Mouse (Mus musculus): ENCODE data around the gene Taf8. TPM values are rescaled to one million over a fixed set of nuclear protein-coding genes. Genes with fewer than 3 reads are reported as not detected.

Taf8 gene
- polyA plus RNA-seq, 1 experiment from 2014 or later = 23.5 TPM

DNA sequence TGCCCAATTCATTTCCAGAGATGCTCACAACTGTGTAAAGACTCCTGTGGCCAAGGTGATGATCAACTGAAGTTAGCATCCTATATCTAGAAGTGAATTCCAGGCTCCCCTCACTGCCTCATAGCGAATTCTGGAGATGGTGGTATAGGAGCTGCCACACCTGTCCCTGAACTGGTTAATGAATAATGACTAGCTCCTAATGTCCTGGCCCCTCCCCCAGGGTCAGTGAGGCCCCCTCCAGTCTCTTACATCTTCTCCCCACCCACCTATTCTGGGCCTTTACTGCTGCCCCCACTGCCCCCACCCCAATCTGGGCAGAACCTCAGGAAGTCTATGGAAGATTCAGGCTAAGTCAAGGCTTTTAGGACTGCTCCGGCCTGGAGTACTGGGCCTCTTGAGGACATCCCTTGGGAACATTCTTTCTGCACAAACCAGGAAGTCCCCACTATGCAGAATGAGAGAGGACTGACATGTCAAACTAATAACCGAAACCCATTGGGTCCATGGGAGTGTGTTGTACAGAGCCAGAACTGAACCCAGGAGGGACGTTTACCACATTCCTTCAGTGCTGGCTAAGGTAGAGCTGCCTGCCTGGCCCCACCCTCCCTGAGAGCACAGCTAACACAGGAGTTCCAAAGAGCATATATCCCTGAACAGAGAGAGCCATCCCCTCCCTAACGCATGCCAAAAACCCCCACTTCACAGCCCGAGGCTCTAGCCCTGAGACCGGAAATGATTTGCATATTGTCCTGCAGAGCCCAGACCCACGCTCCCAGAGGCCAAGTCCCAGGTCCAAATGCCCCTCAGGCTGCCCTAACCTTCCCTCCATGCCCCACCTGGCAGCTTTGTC, 53.3 kb downstream of the Taf8 start:
- WGBS = 46% methylated on average over 8 of the region's 8 CpGs

DNA sequence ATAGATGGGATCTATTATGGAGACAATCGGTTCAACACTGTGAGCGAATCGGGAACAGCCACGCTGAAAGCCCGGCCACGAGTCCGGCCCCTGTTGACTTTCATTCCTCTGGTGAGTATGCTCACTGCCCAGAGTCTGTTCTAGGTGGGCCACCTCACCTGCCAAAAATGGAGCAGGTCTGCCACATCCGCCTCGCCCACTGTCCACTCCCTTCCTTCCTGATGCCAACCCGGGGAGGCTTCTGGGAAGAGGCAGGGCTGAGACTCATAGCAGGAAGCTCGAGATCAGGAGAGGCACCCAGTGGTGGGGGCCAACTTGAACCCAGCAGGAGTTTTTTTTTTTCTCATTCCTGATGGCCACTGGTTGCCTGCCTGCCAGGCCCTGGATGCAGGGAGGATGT, 55.5 kb downstream of the Taf8 start:
- Histone ChIP-seq H3K4me2 (no peak overlapping the region), H3K27me3 (0 out of 2 replicates have a peak, but pooled peaks cover 3% of the 10 kb centered on the region), H3K9me3 (no peaks in the 10 kb centered on the region), H3K27ac (no peak overlapping the region), H3K36me3 (no peaks in the 10 kb centered on the region), H3K9ac (no peak overlapping the region), H3K4me3 (no peak overlapping the region), H3K4me1 (replicated peaks) (peaks cover 9% of the 10 kb centered on the region; the same call in 1 of the 2 replicates)
- 89% methylated on average over 11 of the region's 11 CpGs for WGBS
- ATAC-seq (ENCODE audit: low FRiP score) = no peak

More for the DNA sequence above, 53.3 kb downstream of the Taf8 start:
- H3K4me2 ChIP-seq = no peak overlapping the region
- H3K27ac ChIP-seq = no peak overlapping the region
- 0 out of 2 replicates have a peak, but pooled peaks cover 3% of the 10 kb centered on the region for H3K27me3 ChIP-seq
- H3K4me1 ChIP-seq (replicated peaks) = peaks cover 9% of the 10 kb centered on the region; the same call in 1 of the 2 replicates
- no peak for ATAC-seq (ENCODE audit: low FRiP score)
- no peaks in the 10 kb centered on the region for H3K36me3 ChIP-seq
- H3K9ac ChIP-seq = no peak overlapping the region
- no peak overlapping the region for H3K4me3 ChIP-seq
- H3K9me3 ChIP-seq = no peaks in the 10 kb centered on the region

DNA sequence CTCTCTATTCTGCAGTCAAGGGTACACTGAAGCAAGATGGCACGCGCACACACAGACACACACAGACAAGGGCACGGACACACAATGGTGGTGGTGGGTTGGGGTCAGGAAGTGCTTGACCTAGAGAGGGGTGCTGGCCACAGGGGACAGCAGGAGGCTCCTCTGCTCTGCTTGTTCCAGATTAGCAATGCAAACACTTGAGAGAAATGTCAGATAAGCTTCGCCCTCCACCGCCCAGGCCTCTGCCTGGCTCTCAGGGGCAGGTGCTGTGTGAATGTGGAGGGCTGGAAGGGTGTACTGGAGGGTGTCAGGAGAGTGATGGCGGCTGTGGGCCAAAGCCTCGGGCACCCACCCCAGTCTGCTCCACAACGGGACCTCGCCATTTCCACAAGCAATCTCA, 56.1 kb downstream of the Taf8 start:
- ATAC-seq (ENCODE audit: low FRiP score) = no peak
- H3K27ac ChIP-seq = no peak overlapping the region
- WGBS = 67% methylated on average over 9 of the region's 9 CpGs
- 0 out of 2 replicates have a peak, but pooled peaks cover 3% of the 10 kb centered on the region for H3K27me3 ChIP-seq
- H3K4me2 ChIP-seq = no peak overlapping the region
- no peak overlapping the region for H3K9ac ChIP-seq
- H3K4me3 ChIP-seq = no peak overlapping the region
- H3K4me1 ChIP-seq (replicated peaks) = peaks cover 9% of the 10 kb centered on the region; the same call in 1 of the 2 replicates
- no peaks in the 10 kb centered on the region for H3K9me3 ChIP-seq
- no peaks in the 10 kb centered on the region for H3K36me3 ChIP-seq

DNA sequence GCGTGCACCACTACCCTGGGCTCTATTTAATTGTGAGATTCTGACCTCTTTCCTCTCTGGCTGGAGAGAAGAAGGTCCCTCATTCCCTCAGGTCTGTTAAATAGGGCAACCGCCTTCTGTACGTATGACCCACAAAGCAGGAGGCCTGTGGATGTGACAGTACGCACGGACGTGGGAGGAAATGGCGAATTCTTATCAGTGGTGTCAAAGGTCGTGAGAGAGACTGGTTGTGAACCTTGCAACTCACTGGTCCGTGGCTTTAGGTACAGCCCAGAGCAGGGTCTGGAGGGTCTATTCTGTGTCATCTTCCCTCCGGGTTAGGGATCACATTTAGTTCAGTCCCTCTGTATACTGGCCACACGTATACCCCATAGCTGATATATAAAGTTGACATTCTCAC, 56.6 kb downstream of the Taf8 start:
- Histone ChIP-seq H3K4me1 (replicated peaks) (peaks cover 11% of the 10 kb centered on the region), H3K36me3 (no peaks in the 10 kb centered on the region), H3K9ac (no peak overlapping the region), H3K9me3 (no peaks in the 10 kb centered on the region), H3K27me3 (0 out of 2 replicates have a peak, but pooled peaks cover 3% of the 10 kb centered on the region), H3K27ac (no peak overlapping the region), H3K4me2 (no peak overlapping the region), H3K4me3 (no peak overlapping the region)
- ATAC-seq (ENCODE audit: low FRiP score) = no peak
- WGBS = 72% methylated on average over 11 of the region's 11 CpGs

DNA sequence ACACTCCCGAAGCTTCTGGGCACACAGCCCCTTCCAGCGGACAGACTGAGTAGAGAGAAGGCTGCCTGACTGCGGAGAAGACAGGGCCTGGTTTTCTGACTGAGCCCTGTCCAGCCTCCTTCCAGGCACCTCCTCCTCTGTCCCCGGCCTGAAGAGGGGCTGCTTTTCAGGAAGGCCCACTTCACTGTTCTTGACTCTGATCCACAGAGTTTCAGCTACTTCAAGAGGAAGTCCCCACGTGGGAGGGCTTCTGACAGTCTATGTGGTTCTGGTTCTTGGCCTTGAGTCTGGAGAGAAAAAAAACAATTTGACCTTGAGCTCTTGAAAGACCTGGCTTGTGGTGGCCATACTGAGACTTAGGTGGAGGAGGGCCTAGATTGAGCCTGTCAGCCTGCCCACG, 58.0 kb downstream of the Taf8 start:
- no peaks in the 10 kb centered on the region for H3K36me3 ChIP-seq
- ATAC-seq (ENCODE audit: low FRiP score) = no peak
- no peak overlapping the region for H3K9ac ChIP-seq
- H3K4me3 ChIP-seq = no peak overlapping the region
- no peak overlapping the region for H3K27ac ChIP-seq
- H3K4me1 ChIP-seq (replicated peaks) = peaks cover 11% of the 10 kb centered on the region
- peaks cover 7% of the 10 kb centered on the region for H3K27me3 ChIP-seq
- WGBS = 69% methylated on average over 6 of the region's 6 CpGs
- no peaks in the 10 kb centered on the region for H3K9me3 ChIP-seq
- H3K4me2 ChIP-seq = no peak overlapping the region

DNA sequence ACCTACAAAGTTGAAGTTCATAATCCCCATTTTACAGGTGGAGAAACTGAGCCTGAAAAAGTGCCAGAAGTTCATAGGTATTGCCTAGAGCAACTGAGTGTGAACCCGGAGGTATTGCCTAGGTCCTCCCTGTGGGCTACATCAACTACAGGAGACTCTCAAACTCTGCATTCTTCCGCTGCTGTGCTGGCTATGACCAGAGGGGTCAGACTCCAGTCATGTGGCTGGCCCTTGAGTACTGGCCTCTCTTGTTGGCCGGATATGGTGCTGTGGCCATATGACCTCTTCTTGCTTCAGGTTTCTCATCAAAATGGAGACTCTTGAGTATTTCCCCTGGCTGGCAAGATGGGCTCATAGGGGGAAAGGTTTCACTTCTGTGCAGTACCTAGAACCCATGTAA, 59.8 kb downstream of the Taf8 start:
- no peak overlapping the region for H3K4me2 ChIP-seq
- no peaks in the 10 kb centered on the region for H3K9me3 ChIP-seq
- peaks cover 25% of the 10 kb centered on the region for H3K27me3 ChIP-seq
- no peak for ATAC-seq (ENCODE audit: low FRiP score)
- H3K4me3 ChIP-seq = no peak overlapping the region
- WGBS = 75% methylated on average over 3 of the region's 3 CpGs
- H3K27ac ChIP-seq = no peak overlapping the region
- H3K9ac ChIP-seq = no peak overlapping the region
- H3K4me1 ChIP-seq (replicated peaks) = peaks cover 9% of the 10 kb centered on the region
- no peaks in the 10 kb centered on the region for H3K36me3 ChIP-seq

DNA sequence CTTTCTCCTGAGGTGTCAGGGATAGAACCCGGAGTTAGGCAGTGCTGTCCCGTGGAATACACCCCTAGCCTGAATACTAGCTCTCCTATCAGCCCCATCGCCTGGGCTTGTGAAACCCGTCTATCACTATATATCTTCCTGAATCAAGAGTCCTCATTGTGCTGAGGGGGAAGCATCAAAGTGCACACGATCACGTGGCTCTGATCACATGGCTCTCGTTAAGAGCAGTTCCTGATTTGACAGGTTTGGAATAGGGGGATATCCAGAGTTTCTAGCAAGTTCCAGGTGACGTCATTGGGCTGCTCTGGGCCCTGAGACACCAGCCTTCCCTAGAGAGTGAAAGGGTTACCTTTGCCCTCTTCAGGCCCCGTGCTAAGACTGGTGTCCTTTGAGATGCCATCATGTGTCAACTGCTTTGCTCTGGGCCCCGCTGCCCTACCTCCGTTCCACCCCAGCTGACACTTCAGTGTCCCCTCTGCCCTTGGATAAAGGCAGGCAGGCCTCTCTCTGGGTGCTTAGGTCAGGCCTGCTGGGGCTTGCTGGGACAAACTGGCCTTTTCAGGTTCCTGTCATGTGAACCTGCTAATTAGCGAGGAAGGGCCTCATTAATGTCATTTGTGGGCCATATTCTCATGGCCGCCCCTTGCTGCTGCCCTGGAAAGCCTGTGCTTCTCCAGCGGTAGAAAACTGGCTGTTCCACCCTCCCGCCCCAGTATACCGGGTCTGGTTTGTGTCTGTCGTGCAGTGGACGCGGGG, 60.6 kb downstream of the Taf8 start:
- Histone ChIP-seq H3K27ac (no peak overlapping the region), H3K36me3 (no peaks in the 10 kb centered on the region), H3K4me2 (no peak overlapping the region), H3K9ac (no peak overlapping the region), H3K4me3 (no peak overlapping the region), H3K9me3 (no peaks in the 10 kb centered on the region), H3K4me1 (replicated peaks) (peaks cover 15% of the 10 kb centered on the region), H3K27me3 (peaks cover 33% of the 10 kb centered on the region)
- ATAC-seq (ENCODE audit: low FRiP score) = 0 out of 2 replicates have a peak, but pooled peaks have one; percentile 4
- WGBS = 72% methylated on average over 19 of the region's 19 CpGs

DNA sequence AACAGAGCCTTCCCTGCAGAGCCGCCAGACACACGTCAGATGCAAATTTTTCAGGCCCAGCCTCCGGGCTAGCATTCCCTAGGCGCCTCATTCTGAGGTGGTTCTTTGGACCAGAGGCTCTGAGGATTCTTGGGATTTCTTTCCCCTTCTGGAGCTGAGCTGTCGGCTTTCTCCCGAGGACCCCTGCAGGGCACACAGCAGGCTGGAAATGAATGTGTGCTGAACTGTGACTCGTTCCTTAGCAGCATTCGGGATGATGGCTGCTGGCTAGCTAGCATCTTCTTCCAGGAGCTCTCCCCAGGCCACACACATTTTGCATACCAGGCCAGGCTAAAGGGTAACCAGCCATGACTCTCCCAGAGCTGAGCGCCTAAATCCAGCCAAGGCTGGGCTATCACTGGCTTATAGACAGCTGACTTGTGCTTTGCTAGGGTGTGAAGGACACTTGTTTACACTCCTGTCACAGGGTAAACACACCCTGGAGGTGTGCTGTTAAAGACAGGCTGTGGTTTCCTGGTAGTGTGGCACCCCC, 61.7 kb downstream of the Taf8 start:
- WGBS = 5% methylated on average over 9 of the region's 9 CpGs
- H3K36me3 ChIP-seq = no peaks in the 10 kb centered on the region
- ATAC-seq (ENCODE audit: low FRiP score) = peak; percentile 55
- H3K9ac ChIP-seq = peak overlapping the region; percentile 46; the same call in 1 of the 2 replicates
- peaks cover 43% of the 10 kb centered on the region for H3K27me3 ChIP-seq
- no peak overlapping the region for H3K4me2 ChIP-seq
- H3K9me3 ChIP-seq = no peaks in the 10 kb centered on the region
- H3K27ac ChIP-seq = peak overlapping the region; percentile 58
- peaks cover 20% of the 10 kb centered on the region for H3K4me1 ChIP-seq (replicated peaks)
- H3K4me3 ChIP-seq = no peak overlapping the region

DNA sequence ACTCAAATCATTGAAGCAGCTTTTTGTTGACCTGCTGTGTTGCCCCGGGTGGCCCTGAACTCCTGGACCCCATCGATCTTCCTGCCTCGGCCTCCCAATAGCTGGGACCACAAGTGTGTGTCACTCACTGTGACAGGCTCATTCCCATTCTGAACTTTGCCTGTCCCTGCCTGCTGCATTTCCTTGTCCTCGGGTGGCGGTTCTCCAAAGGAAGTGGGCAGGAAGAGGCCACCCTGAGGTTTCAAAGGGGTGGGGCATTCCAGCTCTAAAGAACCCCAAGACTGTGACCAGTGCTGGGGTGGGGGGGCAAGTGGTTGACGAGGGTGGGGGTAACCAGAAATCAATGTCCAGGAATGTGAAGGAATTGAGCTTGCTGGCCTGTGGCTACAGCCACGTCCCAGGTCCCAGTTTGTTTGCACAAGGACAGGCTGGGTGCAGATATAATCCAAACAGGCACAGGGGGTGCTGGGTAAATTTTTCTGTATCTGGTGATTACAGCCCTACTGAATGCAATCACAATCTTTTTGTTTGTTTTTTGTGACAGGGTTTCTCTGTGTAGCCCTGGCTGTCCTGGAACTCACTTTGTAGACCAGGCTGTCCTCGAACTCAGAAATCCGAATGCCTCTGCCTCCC, 62.6 kb downstream of the Taf8 start:
- WGBS = 36% methylated on average over 9 of the region's 9 CpGs
- no peak overlapping the region for H3K4me3 ChIP-seq
- no peak overlapping the region for H3K9ac ChIP-seq
- ATAC-seq (ENCODE audit: low FRiP score) = no peak
- peak overlapping the region; percentile 58; the same call in 1 of the 2 replicates for H3K27ac ChIP-seq
- H3K27me3 ChIP-seq = peaks cover 49% of the 10 kb centered on the region
- H3K9me3 ChIP-seq = no peaks in the 10 kb centered on the region
- H3K4me1 ChIP-seq (replicated peaks) = peaks cover 20% of the 10 kb centered on the region
- H3K4me2 ChIP-seq = no peak overlapping the region
- H3K36me3 ChIP-seq = no peaks in the 10 kb centered on the region

DNA sequence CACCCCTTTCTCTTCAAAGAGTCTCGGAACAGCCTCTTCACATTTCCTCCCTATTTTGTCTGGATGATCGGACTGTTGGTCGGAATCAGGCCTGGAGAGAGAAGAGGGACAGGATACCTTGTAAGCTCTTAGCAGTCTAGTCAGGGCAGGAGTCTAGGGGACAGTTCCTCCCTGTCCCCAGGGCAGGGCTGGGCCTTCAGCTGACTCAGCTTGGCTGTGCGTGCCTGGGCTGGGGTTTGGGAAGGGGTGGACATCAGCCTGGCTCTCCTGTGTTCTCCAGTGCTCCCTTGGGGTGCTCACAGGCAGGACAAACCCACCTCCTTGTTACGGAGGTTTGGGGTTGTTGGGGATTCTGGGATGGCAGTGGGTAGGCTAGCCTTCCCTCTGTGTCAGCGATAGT, 63.5 kb downstream of the Taf8 start:
- 64% methylated on average over 6 of the region's 6 CpGs for WGBS
- ATAC-seq (ENCODE audit: low FRiP score) = no peak
- H3K4me2 ChIP-seq = no peak overlapping the region

DNA sequence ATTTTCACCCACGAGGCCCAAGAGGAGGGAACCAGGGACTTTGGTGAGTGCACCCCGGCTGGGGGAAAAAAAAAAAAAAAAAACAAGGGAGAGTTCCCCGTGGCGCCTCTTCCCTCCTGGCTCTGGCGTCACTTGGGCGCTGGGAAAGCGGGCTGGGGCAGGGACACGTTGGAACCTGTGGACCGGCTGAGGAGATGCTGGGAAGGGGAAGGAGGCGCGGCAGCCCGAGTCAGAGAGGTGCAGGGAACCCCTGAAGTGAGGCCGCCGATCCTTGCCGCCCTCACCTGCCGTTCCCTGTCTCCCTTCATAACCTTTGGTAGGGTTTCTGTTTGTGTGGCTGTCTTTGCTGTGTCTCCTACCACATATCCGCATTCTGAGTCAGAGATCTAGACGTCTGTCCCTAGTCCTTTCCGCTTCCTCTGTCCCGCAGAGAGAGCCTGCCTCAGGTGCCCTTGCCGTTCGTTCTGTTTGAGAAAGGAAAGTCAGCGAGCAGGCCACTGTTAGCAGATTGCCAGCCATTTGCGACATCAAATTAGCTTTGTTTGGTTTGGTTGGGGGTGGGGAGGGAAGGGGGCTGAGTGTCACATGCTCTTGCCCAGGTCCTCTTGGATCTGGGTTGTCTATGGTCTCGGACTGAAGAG, 65.1 kb downstream of the Taf8 start, which contains the start of gene 1700001C19Rik:
Gene 1700001C19Rik (minus strand): TSS at position 470 of the 641 bp plus-strand sequence.
- 4% methylated on average over 25 of the region's 25 CpGs for WGBS
- peaks cover 49% of the 10 kb centered on the region for H3K27me3 ChIP-seq
- no peak for ATAC-seq (ENCODE audit: low FRiP score)

More for the DNA sequence above, 63.5 kb downstream of the Taf8 start:
- Histone ChIP-seq H3K9ac (no peak overlapping the region), H3K27ac (no peak overlapping the region), H3K4me3 (no peak overlapping the region), H3K4me1 (replicated peaks) (peaks cover 20% of the 10 kb centered on the region), H3K36me3 (no peaks in the 10 kb centered on the region), H3K9me3 (no peaks in the 10 kb centered on the region), H3K27me3 (peaks cover 49% of the 10 kb centered on the region)

More for the DNA sequence above, 65.1 kb downstream of the Taf8 start, which contains the start of gene 1700001C19Rik:
- Histone ChIP-seq H3K9ac (peak within 1 kb of the TSS; percentile 67), H3K4me3 (peak within 1 kb of the TSS; percentile 43), H3K36me3 (no peaks in the 10 kb centered on the region), H3K4me1 (replicated peaks) (peaks cover 20% of the 10 kb centered on the region), H3K27ac (no peak within 1 kb of the TSS), H3K4me2 (peak within 1 kb of the TSS; percentile 73), H3K9me3 (no peaks in the 10 kb centered on the region)
